Mouse (Mus musculus) embryonic facial prominence, embryonic 14.5 days (tissue): ENCODE results near the gene Zxdc. TPM values are rescaled to one million over a fixed set of nuclear protein-coding genes. Genes with fewer than 3 reads are reported as not detected.

Experiments
- ATAC-seq: fragments of 200-750 bp; cut with Nextera tagmentation; 2 replicates; pipeline ENCODE4 v1.8.0; 2017; ENCODE audit warnings: low read depth, moderate number of reproducible peaks, moderate TSS enrichment
- DNase-seq: peaks from one replicate; pipeline ENCODE4 v3.0.0-alpha.2; 2015; ENCODE audit warnings: low spot score
- H3K27ac ChIP-seq: fragments of 300-500 bp; sonication (generic); replicated peaks from 2 replicates; pipeline ENCODE4 v1.5.1; 2014; ENCODE audit warnings: low read depth, mild to moderate bottlenecking, low read length, moderate library complexity
- H3K27me3 ChIP-seq: fragments of 300-500 bp; sonication (generic); replicated peaks from 2 replicates; pipeline ENCODE4 v1.6.1; 2014; ENCODE audit warnings: low read length; ENCODE audit not compliant: control insufficient read depth, insufficient read depth
- H3K36me3 ChIP-seq: fragments of 300-500 bp; sonication (generic); 2 replicates; pipeline ENCODE4 v1.6.1; 2014; ENCODE audit warnings: low read length, mixed read lengths; ENCODE audit not compliant: control insufficient read depth, insufficient read depth
- H3K4me1 ChIP-seq: fragments of 300-500 bp; sonication (generic); 2 replicates; pipeline ENCODE4 v1.6.1; 2014; ENCODE audit warnings: antibody characterized with exemption, low read length; ENCODE audit not compliant: control insufficient read depth, insufficient read depth
- H3K4me2 ChIP-seq: fragments of 300-500 bp; sonication (generic); 2 replicates; pipeline ENCODE4 v1.6.1; 2014; ENCODE audit warnings: low read depth, mild to moderate bottlenecking, low read length, moderate library complexity, mixed read lengths
- H3K4me3 ChIP-seq: fragments of 300-500 bp; sonication (generic); 2 replicates; pipeline ENCODE4 v1.5.1; 2014; ENCODE audit warnings: low read depth, mild to moderate bottlenecking, low read length
- H3K9ac ChIP-seq: fragments of 300-500 bp; sonication (generic); 2 replicates; pipeline ENCODE4 v1.6.1; 2014; ENCODE audit warnings: low read depth, mild to moderate bottlenecking, low read length, moderate library complexity, mixed read lengths
- H3K9me3 ChIP-seq: fragments of 300-500 bp; sonication (generic); 2 replicates; pipeline ENCODE4 v1.6.1; 2016; ENCODE audit warnings: low read length; ENCODE audit not compliant: control insufficient read depth
- WGBS: fragments of 180-500 bp; shearing (Covaris S2); extraction: QIAGEN DNeasy Blood & Tissue Kit; methylation state at CpG from one replicate; pipeline ENCODE4 v1.1.7; 2014; 5-methylcytosine and 5-hydroxymethylcytosine counted together
- polyA plus RNA-seq: library from polyadenylated mRNA; unstranded; fragments of >200 nt; fragmentation: Nextera tagmentation; extraction: Ambion mirVana; gene quantifications from 2 replicates; pipeline ENCODE4 v1.2.1, GENCODE M21; 2014

The Zxdc gene
- polyA plus RNA-seq, 1 experiment from 2014 or later = 12.9 TPM

DNA sequence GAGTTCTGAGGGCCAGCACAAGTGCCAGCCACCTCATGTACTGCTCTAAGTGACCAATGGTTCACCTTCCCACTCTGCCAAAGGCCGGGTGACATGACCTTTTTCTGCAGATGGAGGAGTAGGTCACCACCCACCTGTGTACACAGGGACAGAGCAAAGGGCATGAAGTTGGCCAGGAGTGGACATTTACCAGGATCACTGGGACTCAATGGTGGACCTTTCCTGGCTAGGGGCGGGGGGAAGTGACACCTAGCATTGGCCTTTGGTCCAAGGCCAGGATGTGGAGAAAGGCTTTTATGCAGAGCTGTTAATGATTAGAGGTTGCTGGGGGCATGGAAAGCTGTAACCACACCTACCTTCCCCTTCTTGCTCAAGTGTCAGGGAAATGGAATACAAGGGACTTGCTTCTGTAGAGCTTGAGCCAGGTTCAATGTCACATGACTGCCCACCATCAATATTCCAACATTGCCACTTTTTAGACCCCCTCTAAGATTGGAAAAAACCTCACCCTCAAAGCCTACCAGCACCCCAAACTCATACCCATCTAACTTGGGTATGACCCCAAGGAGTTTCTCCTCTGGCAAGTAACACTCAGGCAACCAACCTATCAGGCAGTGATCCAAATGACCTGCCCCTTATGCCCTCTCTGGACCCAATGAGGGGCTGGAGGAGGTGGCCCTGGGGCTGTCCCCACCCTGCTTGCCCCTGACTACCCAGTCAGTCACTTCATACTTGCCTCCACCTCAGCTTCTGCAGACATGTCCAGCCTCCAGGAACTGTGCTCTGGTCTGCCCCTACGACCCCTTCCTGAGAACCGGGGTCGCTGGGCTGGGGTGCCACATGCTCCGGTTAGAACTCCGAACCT lies 36.5 kb upstream of the Zxdc start, which contains the start of gene Uroc1:
TSS of gene Uroc1 (plus strand) at position 724 of the 865 bp plus-strand sequence.
- DNase-seq (no peak), ATAC-seq (no peak)
- H3K27me3 ChIP-seq = no peaks in the 10 kb centered on the region
- no peak within 1 kb of the TSS for H3K4me2 ChIP-seq
- H3K4me3 ChIP-seq = no peak within 1 kb of the TSS
- no peak within 1 kb of the TSS for H3K9ac ChIP-seq
- H3K27ac ChIP-seq = no peak within 1 kb of the TSS
- 78% methylated on average over 7 of the region's 7 CpGs for WGBS
- H3K9me3 ChIP-seq = no peaks in the 10 kb centered on the region
- no peaks in the 10 kb centered on the region for H3K4me1 ChIP-seq
- no peaks in the 10 kb centered on the region for H3K36me3 ChIP-seq

- 75% methylated on average over 3 of the region's 3 CpGs for WGBS
- H3K27ac ChIP-seq = no peak overlapping the region
- no peaks in the 10 kb centered on the region for H3K36me3 ChIP-seq
- DNase-seq (no peak), ATAC-seq (no peak)
- H3K4me2 ChIP-seq = no peak overlapping the region
- H3K9ac ChIP-seq = no peak overlapping the region
- H3K27me3 ChIP-seq = no peaks in the 10 kb centered on the region
- H3K4me1 ChIP-seq = no peaks in the 10 kb centered on the region
- no peak overlapping the region for H3K4me3 ChIP-seq
- H3K9me3 ChIP-seq = no peaks in the 10 kb centered on the region
Observed at GRCm38 (mm10) chr6:90334244-90334643, 35.0 kb upstream of the Zxdc start.

DNA sequence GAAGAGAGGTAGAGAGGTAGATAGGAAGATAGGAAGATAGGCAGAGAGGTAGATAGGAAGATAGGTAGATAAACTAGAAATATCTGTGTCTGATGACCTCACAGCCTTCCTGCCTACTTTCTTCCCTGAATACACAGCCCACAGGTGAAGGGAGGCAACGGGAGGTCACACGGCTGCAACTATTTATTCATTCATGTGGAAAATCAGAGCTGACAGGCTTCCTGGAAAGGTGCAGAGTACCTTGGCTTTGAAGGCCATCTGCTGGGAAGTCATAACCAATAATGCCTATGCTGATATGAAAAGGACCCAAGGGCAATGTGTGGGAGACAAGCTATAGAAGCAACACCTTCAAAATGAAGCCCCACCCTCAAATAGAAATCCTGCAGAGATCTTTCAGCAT lies 26.9 kb upstream of the Zxdc start:
- H3K4me3 ChIP-seq = no peak overlapping the region
- no peak overlapping the region for H3K9ac ChIP-seq
- no peaks in the 10 kb centered on the region for H3K27me3 ChIP-seq
- no peaks in the 10 kb centered on the region for H3K9me3 ChIP-seq
- no peak for DNase-seq
- WGBS = 68% methylated on average over 2 of the region's 2 CpGs
- no peaks in the 10 kb centered on the region for H3K36me3 ChIP-seq
- no peak for ATAC-seq
- H3K27ac ChIP-seq = no peak overlapping the region
- no peaks in the 10 kb centered on the region for H3K4me1 ChIP-seq
- H3K4me2 ChIP-seq = no peak overlapping the region

DNA sequence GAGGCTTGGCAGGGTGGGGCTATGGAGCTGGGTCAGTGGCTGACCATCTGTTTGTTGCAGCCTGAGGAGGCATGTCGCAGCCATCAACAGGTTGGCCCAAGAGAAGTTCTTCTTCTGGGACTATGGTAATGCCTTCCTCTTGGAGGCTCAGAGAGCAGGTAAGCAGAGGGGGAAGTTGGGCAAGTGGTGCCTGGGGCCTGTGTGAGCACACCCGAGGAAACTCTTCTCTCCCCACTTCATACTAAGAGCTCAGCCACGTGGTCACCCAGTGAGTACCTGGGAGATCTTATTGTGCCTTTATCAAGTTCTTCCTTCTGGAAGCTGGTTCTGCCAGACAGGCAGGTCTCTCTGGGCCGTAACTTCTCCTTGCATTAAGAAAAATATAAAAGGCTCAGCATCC lies 22.1 kb upstream of the Zxdc start:
- H3K36me3 ChIP-seq = no peaks in the 10 kb centered on the region
- no peaks in the 10 kb centered on the region for H3K4me1 ChIP-seq
- no peak overlapping the region for H3K4me2 ChIP-seq
- ATAC-seq = no peak
- no peak for DNase-seq
- no peak overlapping the region for H3K9ac ChIP-seq
- no peaks in the 10 kb centered on the region for H3K9me3 ChIP-seq
- H3K27me3 ChIP-seq = no peaks in the 10 kb centered on the region
- H3K27ac ChIP-seq = no peak overlapping the region
- WGBS = 77% methylated on average over 4 of the region's 4 CpGs
- no peak overlapping the region for H3K4me3 ChIP-seq

DNA sequence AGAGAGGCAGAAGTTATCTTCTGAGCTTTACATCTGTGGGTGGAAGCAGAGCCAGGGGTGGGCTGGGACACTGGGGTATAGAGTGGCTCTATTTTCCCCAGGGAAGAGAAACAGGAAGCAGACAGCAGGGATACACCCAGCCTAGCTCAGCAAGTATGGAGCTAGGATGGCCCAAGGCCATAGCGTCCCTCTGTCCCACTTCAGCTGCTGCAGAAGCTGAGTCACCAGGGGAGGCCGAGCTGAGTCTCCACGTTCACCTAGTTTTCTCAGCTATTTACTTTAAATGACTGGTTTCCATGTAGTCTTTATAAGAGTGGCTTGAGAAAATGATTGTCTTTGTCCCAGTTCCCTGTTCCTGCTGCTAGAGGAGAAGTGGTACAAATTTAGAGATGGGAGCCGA lies 20.8 kb upstream of the Zxdc start:
- H3K4me2 ChIP-seq = no peak overlapping the region
- WGBS = 57% methylated on average over 4 of the region's 4 CpGs
- no peak overlapping the region for H3K4me3 ChIP-seq
- H3K27ac ChIP-seq = no peak overlapping the region
- no peaks in the 10 kb centered on the region for H3K9me3 ChIP-seq
- no peak for ATAC-seq
- no peaks in the 10 kb centered on the region for H3K27me3 ChIP-seq
- no peaks in the 10 kb centered on the region for H3K4me1 ChIP-seq
- no peak overlapping the region for H3K9ac ChIP-seq
- no peak for DNase-seq
- no peaks in the 10 kb centered on the region for H3K36me3 ChIP-seq

- DNase-seq (peak; percentile 68), ATAC-seq (no peak)
- no peaks in the 10 kb centered on the region for H3K4me1 ChIP-seq
- H3K36me3 ChIP-seq = no peaks in the 10 kb centered on the region
- H3K9me3 ChIP-seq = no peaks in the 10 kb centered on the region
- no peak overlapping the region for H3K4me2 ChIP-seq
- WGBS = 36% methylated on average over 2 of the region's 2 CpGs
- H3K27me3 ChIP-seq = no peaks in the 10 kb centered on the region
- H3K9ac ChIP-seq = no peak overlapping the region
- no peak overlapping the region for H3K4me3 ChIP-seq
- no peak overlapping the region for H3K27ac ChIP-seq
Observed at GRCm38 (mm10) chr6:90350011-90350410, 19.3 kb upstream of the Zxdc start.

DNA sequence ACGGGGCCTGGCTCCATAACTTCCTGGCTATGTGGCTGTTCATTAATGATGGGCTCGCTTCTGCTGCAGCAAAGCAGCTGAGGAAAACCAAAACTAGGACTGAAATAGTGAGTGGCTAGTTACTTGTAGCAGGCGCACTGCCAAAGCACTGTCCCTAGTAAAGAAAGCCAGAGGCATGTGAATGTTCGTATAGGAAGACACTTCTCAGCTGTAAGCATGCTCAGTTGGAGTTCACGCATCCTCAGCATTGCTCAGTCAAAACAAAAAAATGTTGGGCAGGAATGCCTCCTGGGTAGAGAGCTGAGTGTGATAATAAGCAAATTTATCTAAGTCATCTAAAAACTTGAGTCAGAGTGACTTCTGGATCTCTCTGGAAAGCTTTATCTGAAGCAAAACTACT lies 11.2 kb upstream of the Zxdc start:
- WGBS = 51% methylated on average over 5 of the region's 5 CpGs
- Histone ChIP-seq H3K4me2 (no peak overlapping the region), H3K9ac (no peak overlapping the region), H3K9me3 (no peaks in the 10 kb centered on the region), H3K27ac (no peak overlapping the region), H3K27me3 (no peaks in the 10 kb centered on the region), H3K4me3 (no peak overlapping the region), H3K4me1 (peaks cover 28% of the 10 kb centered on the region), H3K36me3 (no peaks in the 10 kb centered on the region)
- ATAC-seq = no peak
- no peak for DNase-seq

DNA sequence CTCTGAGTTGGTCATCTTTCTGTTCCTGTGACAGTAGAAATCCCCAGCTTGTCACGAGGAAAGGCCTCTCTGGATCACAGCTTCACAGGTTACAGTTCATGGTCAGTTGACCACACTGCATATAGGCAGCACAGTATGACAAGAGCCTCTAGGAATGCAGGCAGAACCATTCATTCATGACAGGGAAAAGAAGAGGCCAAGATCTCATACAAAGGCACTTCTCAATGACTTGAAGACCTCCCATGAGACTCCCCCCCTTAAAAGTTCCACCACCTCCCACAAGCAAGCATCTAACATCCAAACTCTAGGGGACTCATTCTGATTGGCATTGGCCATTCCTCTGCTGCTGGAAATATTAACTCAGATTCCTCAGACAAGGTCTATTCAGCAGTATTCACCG lies 9.8 kb upstream of the Zxdc start:
- Histone ChIP-seq H3K36me3 (no peaks in the 10 kb centered on the region), H3K4me2 (no peak overlapping the region), H3K4me3 (no peak overlapping the region), H3K27ac (peak overlapping the region; percentile 84), H3K4me1 (peaks cover 28% of the 10 kb centered on the region), H3K9ac (no peak overlapping the region), H3K27me3 (no peaks in the 10 kb centered on the region), H3K9me3 (no peaks in the 10 kb centered on the region)
- 49% methylated on average over 2 of the region's 2 CpGs for WGBS
- no peak for DNase-seq
- no peak for ATAC-seq
